Mouse (Mus musculus): ENCODE results near the gene Zfp830.
A peak's percentile ranks its signal among the peaks of the same experiment; 100 is the strongest.

Zfp830 gene

GRCm38 (mm10) chr11:82763742-82764437 lies at the start of gene Zfp830, which contains the start of gene Cct6b:
TSS of gene Zfp830 (plus strand) at chr11:82764345.
TSS of gene Cct6b (minus strand) at chr11:82764321.
- peak; percentile 96 to 97 for DNase-seq

- no peak for DNase-seq
Observed at GRCm38 (mm10) chr11:82719294-82719693, 44.9 kb upstream of the Zfp830 start.

- DNase-seq = peak in 1 of 2 experiments; percentile 8
Observed at GRCm38 (mm10) chr11:82726862-82727261, 37.3 kb upstream of the Zfp830 start.

- no peak for DNase-seq
Observed at GRCm38 (mm10) chr11:82734227-82734626, 29.9 kb upstream of the Zfp830 start.

DNA sequence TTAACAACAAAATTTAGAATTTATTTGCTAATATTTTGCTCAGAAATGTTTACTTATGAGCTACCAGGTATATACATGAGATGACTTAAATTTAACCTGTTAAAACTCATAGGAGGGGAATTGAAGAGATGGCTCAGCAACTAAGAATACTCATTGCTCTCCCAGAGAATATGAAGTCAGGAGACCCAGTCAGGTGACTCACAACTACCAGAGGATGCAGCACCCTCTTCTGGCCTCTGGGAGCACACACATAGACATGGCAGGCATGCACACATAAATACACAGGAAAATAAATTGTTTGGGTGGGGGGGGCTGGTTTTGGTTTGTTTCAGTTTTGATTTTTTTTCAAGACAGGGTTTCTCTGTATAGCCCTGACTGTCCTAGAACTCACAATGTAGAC lies 25.1 kb upstream of the Zfp830 start:
- DNase-seq = no peak

- DNase-seq = peak in 1 of 2 experiments; percentile 24
Observed at GRCm38 (mm10) chr11:82746138-82746537, 18.0 kb upstream of the Zfp830 start.

- DNase-seq = no peak
Observed at GRCm38 (mm10) chr11:82746857-82747366, 17.2 kb upstream of the Zfp830 start.

DNA sequence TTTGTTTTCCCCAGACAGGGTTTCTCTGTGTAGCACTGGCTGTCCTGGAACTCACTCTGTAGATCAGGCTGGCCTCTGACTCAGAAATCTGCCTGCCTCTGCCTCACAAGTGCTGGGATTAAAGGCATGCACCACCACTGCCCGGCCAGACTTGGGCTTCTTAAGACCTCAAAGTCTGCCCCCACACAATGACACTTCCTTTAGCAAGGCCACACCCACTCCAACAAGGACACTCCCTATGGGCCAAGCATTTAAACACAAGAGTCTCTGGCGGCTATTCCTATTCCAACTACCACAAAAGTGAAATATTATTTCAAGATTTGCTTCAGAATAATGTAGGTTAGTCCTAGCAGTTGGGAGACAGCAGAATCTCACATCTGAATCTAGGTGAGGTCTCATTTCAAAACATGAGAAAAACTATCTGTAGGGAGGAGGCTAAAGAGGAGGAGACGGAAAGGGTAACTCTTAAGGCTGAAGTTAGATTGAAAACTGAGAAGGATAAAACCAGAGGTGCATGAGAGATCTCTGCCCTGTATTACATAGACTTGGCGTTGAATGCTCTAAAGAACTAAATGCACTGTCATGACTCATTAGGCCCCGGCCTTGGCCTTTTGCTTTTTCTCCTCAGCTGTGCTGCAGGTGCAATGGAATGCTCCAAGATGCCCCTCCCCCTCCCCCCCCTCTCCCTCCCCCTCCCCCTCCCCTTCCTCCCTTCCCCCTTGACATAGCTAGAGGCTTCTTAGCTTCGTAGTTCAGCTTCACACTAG lies 11.6 kb upstream of the Zfp830 start:
- no peak for DNase-seq

- DNase-seq = no peak
Observed at GRCm38 (mm10) chr11:82755919-82756318, 8.2 kb upstream of the Zfp830 start.

DNA sequence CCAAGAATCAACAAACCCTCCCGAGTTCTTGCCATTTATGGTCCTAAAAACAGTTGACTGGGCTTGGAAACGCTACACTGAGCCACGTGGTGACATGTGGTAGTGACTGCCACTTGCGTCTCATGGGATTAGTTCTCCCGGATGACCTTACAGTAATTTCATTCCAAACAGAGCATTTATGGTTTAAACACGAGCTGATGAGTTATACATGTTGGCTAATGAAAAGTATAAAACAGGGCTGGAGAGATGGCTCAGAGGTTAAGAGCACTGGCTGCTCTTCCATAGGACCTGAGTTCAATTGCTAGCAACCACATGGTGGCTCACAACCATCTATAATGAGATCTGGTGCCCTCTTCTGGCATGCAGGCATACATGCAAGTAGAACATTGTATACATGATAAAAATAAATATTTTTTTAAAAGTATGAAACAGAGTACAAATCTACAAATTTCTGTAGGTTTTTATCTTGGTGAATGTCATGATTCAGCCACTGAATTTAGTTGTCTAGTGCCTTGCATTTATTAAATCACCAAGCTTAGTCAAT lies 1.8 kb upstream of the Zfp830 start:
- DNase-seq = no peak

DNA sequence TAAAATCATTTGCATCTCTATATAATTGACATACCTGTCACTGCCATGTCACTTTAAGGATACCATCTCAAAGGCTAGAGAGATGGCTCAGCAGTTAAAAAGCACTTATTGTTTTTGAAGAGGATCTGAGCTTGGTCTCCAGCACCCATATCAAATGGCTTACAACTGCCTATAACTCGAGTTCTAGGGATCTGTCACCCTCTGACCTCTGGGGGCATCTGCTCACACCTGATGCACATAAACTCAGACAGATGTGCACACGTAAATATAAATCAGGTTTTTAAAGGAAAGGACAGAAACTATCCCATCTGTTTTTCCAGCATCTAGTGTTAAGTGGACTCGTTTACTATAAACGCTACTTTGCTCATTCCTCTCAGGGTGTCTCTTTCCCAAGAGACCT lies 884 bp upstream of the Zfp830 start:
- DNase-seq = no peak

GRCm38 (mm10) chr11:82764438-82764924 lies 336 bp downstream of the Zfp830 start:
- no peak for DNase-seq

GRCm38 (mm10) chr11:82780134-82780533 lies 16.0 kb downstream of the Zfp830 start:
- no peak for DNase-seq

- DNase-seq = peak; percentile 96 to 98
Observed at GRCm38 (mm10) chr11:82780983-82781903, 17.1 kb downstream of the Zfp830 start, which contains the start of gene Lig3. TSS of gene Lig3 (plus strand) at chr11:82781108.

DNA sequence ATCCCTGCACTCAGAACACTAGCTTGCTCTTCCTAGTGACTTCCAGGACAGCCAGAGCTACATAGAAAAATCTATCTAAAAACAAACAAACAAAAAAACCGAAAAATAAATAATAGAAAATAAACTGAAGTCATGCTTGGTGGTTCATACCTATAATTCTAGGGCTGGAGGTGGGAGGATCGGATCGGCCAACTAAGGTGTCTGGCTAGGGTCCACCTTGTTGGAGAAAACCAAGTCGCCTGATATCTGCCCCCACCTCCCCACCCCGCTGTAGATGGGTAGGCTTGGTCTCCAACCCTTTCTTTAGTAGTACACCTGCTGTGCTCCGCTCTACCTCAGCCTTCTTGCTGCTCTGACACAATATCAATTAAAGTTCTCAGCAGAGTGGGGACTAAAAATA lies 18.1 kb downstream of the Zfp830 start:
- DNase-seq = no peak

DNA sequence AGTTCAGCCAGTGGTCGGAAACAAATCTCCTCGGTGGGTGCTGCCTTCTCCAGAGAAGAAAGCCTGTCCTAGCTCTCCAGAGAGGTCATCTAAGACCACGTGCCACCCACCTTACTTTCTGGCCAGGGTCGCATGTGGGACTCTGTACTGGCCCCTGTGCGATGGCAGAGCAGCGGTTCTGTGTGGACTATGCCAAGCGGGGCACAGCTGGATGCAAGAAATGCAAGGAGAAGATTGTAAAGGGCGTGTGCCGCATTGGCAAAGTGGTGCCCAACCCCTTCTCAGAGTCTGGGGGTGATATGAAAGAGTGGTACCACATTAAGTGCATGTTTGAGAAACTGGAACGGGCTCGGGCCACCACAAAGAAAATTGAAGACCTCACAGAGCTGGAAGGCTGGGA lies 19.3 kb downstream of the Zfp830 start:
- no peak for DNase-seq

DNA sequence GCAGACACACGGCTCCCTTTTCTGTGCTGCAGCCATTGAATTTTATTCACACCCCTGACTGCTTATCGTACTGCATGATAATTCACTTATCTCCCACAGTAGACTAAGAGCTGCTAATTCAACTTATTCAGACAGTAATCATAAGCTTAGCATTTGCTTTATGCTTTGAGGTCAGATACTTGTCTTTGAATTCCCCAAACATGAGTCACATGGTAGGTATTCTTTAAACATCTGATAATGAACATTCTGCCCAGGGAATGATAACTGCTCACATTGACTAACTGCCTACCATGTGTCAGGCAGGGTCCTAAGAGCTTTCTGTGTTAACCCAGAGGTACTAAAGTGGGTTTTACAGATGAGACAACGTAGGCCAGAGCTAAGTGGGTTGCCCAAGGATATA lies 42.5 kb downstream of the Zfp830 start:
- DNase-seq = no peak

DNA sequence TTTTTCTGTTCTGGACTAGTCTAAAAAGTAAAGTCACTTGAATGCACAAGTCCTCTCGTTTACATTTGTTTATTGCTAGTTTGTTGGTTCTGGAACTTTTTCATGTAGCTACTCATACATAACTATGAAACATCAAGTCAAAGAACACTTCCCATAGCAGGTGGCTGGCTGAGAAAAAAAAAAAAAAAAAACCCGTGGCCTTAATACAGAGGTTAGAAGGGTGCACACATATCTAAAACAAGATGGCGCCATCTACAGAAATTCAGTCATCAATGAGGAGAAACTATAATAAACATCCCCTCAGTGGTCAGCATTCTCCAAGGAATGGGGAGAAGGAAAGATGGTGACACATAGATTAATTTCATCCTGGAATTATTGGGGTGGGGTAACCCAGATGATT lies 43.2 kb downstream of the Zfp830 start:
- DNase-seq = no peak

DNA sequence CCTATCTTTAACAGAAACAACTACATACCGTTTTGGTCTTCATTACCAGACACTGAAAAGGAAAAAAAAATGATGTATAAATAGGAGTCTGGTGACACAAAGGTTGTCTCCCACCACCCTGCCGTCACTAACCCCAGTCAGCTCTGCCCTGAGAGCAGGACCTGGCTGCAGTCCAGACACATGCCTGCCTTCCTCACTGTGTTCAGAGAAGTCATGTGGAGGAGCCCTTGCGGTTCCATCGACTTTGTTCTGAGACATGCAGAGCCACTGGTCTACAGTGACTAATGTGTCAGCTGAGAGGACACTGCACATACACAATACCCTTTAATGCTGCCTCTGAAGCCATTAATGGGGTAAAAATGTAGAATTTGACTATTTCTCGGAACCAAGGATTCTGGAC lies 44.3 kb downstream of the Zfp830 start:
- peak in 1 of 2 experiments; percentile 23 for DNase-seq

Data from cerebellum, postnatal 25 days (tissue).